Mouse (Mus musculus): ENCODE data around the gene Pmp22. TPM values are rescaled to one million over a fixed set of nuclear protein-coding genes. Genes with fewer than 3 reads are reported as not detected.

Pmp22 gene
- not detected in 2 replicates for total RNA-seq (2014; fragmentation: Nextera tagmentation)
- not detected in 2 replicates for total RNA-seq (2017)

DNA sequence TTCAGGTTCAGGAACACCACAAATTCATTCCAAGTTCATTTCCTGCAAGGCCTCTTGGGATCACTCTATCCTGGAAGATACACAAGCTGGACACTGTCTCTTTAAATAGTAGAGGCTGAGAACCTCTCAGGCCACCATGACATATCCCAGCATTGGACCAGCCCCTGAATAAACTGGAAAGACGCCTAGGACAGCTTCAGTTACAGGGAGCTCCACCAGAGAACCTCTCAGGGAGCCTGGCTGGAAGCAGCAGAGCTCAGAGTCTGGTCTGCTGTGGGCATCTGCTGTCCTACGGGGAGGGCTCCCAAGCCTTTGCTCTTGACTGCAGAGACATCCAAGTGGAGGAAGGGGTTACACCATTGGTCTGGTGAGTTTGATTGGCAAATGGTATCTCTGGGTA, at the start of gene Pmp22:
Pmp22 (plus strand) TSS at position 199 of the 400 bp plus-strand sequence.
- ATAC-seq (replicated peaks; ENCODE audit: low FRiP score, low TSS enrichment, poor library complexity, severe bottlenecking): no peak

DNA sequence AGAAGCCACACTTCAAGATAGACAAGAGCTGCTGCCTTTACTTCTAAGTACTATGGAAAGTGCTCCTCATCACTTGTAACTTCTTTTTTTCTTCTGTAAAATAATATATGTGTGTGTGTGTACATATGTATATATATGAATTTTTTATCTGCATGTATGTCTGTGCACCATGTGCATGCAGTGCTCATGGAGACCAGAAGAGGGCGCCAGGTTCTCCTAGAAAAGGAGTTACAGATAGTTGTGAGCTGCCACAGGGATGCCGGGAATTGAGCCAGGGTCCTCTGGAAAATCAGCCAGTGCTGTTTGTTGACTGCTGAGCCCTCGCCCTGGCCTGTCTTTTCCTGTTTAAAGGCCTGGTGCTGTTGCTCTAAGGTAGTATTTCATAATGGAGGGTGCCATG, 44.2 kb upstream of the Pmp22 start:
- no peak for ATAC-seq (replicated peaks; ENCODE audit: low FRiP score, low TSS enrichment, poor library complexity, severe bottlenecking)

DNA sequence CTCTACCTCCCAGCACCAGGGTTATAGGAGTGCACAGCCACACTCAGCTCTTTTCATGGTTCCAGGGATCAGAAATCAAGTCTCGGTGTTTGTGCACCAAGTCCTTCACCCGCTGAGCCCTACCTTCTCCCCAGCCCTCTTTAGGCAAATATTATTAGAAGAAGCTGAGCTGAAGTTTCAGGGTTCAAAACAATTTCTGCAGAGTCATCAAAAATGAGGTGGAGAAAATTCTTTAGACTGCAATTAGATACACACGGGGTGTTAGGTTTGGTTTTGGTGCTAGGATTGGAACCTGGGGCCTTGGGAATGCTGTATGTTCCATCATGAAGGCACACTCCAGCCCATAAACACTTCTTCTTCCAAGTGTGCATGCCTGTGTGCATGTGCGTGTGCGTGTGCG, 40.1 kb upstream of the Pmp22 start:
- no peak for ATAC-seq (replicated peaks; ENCODE audit: low FRiP score, low TSS enrichment, poor library complexity, severe bottlenecking)

DNA sequence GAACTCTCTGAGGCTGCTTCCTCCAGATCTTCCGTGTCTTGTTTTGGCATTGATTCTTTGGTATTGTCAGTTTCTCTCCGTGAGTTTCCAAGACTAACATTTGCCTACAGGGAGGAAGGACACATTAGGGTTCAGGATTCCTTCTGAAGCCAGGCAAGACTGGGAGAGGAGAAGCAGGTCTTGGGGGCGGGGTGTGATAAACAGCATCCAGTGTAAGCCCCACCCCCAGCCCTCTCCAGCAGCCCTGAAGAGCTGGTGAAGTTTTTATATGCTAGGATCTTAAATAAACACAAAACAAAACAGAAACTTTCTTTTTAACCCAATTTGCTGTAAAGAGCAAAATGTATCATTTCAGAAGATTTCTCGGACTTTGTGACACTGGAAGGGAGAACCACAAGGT, 38.6 kb upstream of the Pmp22 start:
- ATAC-seq (replicated peaks; ENCODE audit: low FRiP score, low TSS enrichment, poor library complexity, severe bottlenecking): no peak

DNA sequence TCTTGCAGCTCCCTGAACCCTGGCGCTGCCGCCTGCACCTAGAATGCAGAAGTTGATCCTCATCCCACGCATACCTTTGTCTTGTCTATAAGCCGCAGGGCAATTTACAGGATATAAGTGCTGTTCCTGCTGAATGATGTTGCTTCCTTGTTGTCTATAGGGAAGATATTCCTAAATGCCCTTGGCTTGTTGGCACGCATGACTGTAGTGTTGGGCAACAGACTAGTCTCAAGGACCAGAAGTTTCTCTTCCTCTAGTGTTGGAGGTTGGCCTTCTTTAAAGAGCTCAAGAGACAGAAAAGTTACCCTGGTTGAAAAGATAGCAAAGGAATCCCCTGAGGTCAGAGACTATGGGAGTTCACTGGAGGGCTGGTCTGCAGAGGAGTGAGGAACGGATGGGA, 37.8 kb upstream of the Pmp22 start:
- no peak for ATAC-seq (replicated peaks; ENCODE audit: low FRiP score, low TSS enrichment, poor library complexity, severe bottlenecking)

DNA sequence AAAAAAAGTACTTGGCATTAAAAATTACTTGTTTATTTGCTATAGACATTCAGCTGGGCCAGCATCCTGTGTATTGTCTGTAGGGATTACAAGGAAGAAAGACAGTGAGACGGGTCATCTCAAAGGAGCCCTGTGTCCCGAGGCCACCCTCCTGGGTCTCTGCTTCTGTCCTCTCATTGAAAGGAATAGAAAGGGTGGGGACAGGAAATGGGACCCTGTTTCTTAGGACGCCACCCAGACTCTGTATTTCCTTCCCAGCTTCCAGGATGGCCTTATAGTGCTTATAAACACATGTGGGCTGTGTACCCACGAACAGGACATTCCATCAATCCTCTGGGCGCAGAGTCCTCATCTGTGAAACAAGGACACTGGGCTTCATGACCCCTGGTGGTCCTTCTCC, 36.5 kb upstream of the Pmp22 start:
- no peak for ATAC-seq (replicated peaks; ENCODE audit: low FRiP score, low TSS enrichment, poor library complexity, severe bottlenecking)

DNA sequence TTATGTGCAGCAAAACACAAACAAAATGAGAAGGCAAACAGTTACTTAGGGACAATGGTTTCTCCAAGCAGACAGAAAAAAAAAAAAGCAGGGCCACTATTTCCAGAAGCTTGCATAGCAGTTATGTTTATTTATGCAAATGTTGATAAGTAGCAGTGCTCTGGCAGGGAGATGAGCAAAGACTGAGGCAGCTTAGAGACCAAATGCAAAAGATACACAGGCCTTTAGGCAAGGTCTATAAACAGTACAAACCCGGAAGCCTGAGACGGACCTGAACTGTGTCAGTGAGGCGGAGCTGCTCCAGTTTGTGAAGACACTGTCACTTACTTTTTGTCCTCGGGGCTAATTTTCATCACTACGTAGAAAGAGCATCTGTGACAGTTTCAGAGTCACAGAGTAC, 35.2 kb upstream of the Pmp22 start:
- no peak for ATAC-seq (replicated peaks; ENCODE audit: low FRiP score, low TSS enrichment, poor library complexity, severe bottlenecking)

DNA sequence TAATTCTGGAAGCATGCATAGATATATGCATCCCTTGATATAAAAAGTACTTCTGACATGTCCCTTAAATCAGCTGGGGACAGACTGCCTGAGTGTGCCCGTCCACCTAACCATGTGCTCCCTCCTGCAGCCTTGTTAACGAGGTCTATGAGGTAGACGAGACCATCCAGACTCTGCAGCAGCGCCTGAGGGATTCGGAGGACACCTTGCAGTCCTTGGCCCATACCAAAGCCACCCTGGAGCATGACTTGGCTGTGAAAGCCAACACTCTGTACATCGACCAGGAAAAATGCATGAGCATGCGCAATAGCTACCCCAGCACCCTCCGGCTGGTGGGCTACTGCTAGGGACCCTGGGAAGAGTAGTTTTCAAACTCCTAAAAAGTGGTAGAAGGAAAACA, 34.3 kb upstream of the Pmp22 start:
- ATAC-seq (replicated peaks; ENCODE audit: low FRiP score, low TSS enrichment, poor library complexity, severe bottlenecking): no peak

DNA sequence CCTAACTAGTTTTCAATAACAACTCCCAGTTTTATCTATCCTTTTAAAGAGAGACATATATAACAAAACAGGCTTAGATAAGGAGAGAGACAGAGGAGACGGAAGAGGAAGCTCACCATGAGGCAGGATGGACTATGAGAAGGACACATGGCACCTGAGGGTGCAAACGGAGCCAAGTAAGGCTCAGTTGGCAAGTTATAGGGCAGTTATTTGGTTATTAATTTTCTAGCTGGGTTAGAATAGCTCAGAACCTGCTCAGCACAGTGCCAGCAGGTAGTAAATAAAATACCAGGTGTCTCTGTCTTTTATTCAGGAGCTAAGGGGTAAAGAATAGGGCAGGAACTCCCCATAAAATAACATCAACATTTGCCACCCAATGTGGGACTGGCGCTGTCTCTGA, 30.8 kb upstream of the Pmp22 start:
- ATAC-seq (replicated peaks; ENCODE audit: low FRiP score, low TSS enrichment, poor library complexity, severe bottlenecking): no peak

DNA sequence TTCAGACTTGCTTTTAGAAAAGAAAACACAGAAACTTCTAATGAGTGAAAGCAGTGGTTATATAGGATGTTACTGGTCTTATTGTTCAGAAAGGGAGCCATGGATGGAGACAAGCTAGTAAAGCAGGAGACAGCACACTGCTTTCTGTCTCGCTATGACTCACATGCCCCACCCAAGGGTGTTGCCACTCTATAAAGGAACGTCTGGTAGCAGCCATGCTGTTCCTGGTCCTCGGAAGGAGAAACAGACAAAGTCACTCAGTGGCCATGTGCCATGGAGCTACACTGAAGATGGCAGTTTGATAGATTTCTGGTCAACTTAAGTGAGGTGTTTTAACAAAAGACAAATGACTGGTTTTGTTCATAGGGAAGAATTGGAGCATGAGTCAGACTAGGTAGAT, 29.4 kb upstream of the Pmp22 start:
- ATAC-seq (replicated peaks; ENCODE audit: low FRiP score, low TSS enrichment, poor library complexity, severe bottlenecking): no peak

DNA sequence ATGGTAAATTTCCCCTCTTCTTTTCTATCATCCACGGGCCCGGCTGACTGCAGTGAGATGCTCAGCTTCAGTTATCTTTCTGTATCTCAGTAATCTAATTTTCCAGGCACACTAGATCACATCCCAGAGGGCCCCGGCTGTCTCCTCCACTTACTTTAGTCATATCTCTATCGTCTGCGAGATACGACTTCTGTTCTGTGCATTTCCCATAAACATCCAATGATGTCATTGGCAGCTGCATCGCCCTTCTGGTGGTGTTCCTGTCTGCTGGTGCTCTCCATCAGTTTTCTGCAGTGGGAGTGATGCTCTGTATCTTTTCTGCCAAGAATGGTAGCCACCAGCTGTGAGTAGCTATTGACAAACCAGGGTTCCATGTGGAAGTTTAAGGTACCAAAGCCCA, 25.5 kb upstream of the Pmp22 start:
- no peak for ATAC-seq (replicated peaks; ENCODE audit: low FRiP score, low TSS enrichment, poor library complexity, severe bottlenecking)

DNA sequence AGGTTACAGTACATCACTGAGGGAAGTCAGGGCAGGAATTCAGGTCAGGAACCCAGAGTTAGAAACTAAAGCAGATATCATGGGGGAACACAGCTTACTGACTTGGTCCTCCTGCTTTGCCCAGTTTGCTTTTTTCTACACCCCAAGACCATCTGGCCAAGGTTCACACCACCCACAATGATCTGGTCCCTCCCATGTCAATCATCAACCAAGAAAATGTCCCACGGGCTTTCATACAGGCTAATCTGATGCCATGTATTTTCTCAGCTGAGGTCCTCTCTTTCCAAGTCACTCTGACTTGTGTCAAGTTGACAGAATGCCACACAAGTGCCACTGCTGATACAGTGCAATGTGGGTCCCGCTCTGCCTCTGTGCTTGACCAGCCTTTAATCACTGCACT, 24.8 kb upstream of the Pmp22 start:
- ATAC-seq (replicated peaks; ENCODE audit: low FRiP score, low TSS enrichment, poor library complexity, severe bottlenecking): no peak

DNA sequence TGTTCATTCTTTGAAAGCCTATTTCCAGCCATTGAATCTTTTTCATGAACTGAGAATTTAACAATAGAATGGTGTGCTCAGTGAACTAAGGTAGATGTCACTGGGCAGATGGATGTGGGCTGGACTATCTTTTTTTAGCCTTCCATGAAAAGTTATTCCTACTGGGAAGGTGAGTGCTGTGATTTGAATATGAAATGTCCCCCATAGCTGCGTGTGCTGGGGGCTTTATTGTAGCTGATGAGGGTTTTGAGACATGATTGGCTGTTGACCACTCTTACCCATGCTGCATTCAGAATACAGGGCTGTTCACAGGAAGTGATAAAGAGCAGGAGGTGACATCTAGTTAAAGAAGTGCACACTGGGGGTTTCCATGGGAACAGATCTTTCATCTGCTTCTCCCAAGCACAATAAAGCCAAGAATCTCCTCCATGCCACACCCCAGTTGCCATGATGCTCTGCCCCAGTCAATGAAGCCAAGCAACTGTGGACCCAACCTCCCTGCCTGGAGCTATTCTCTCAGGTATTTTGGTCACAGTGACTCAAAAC, 19.5 kb upstream of the Pmp22 start:
- no peak for ATAC-seq (replicated peaks; ENCODE audit: low FRiP score, low TSS enrichment, poor library complexity, severe bottlenecking)

DNA sequence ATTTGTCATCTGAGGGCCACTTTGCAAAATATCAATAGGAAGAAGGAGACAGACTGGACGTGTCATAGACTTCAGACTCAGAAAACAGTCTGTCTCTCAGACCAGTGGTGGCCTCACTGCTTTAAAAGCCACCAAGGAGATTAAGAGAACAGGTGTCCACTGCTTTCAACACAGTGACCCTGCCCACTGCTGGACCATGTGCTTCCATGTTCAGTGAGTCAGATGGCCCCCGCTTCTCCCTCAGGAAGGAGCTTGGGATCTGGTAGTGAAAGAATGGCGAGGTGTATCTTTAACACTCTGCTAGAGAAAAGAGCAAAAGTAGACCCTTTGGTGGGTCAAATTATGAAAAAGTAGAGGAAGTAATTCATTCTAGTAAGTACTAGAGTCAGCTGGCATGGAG, 18.5 kb upstream of the Pmp22 start:
- ATAC-seq (replicated peaks; ENCODE audit: low FRiP score, low TSS enrichment, poor library complexity, severe bottlenecking): no peak

DNA sequence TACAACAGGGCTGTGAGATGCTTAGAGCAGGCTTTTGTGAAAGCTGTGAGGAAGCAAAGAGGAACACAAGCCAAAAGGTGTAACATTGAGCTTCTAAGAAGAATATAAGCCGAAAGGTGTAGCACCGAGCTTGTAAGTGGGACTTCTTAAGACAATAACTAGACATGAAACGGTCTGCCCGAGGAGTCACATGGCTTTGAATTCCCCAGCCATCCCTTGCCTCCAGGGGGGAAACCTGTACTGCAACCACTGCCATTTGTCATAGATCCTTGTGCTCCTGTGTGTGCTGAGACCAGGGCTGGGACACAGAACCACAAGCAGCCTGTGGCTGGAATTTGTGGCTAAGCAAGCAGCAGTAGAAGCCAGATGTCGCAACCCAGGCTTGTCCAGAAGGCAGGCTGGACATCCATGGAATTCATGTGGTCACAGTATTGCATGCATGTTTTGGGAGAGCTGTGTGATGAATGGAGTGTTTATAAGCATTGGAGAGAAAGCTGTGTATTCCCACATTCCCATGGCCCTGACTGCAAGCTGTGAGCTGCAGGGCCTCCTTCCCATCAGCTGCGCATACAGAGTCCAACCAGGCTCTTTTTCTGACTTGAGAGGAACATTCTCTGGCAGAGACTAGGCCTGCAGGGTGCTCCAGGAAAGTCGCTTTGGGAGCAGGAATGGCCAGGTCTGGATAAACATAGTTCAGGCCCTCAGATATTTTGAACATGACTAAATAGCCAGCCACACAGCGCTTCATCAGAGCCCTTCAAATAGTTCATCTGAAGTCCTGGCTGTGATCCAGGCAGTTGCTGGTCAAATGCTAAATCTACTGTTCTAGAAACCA, 13.8 kb upstream of the Pmp22 start:
- no peak for ATAC-seq (replicated peaks; ENCODE audit: low FRiP score, low TSS enrichment, poor library complexity, severe bottlenecking)

DNA sequence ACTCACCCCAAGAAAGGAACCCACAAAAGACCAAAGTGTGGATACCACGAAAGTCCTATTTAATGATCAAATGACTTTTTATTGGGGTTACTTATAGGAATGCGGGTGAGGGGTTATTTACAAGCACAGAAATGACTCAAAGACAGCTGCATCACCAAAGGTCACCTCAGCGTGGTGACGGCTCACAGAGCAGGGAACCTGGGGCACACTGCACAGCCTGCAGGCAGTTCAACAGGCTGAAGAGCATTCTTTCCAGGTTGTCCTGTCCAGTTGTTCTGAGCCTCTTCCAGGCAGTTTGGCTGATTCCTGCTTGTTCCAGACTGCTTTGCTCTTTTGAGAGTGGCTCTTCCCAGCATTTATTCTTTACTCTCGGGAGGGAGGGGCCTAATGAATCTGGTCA, 12.1 kb upstream of the Pmp22 start:
- no peak for ATAC-seq (replicated peaks; ENCODE audit: low FRiP score, low TSS enrichment, poor library complexity, severe bottlenecking)

DNA sequence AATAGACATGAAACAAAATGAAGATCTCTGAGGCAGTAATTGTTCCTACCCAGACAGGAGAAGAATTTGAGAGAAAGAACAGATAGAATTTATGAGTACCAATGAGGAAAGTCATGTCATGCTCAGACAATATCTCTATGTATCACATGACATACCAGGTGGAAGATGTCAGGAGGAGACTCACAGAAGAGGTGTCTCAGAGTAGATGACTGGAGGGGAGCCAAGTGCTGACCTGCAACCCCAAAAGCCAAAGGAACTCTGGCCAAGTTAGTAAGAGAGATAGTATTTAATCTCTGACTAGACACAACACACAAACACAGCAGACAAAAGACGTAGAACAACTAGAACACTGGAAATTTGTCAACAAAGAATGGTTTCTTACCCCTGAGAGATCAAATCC, 11.5 kb upstream of the Pmp22 start:
- ATAC-seq (replicated peaks; ENCODE audit: low FRiP score, low TSS enrichment, poor library complexity, severe bottlenecking): no peak

DNA sequence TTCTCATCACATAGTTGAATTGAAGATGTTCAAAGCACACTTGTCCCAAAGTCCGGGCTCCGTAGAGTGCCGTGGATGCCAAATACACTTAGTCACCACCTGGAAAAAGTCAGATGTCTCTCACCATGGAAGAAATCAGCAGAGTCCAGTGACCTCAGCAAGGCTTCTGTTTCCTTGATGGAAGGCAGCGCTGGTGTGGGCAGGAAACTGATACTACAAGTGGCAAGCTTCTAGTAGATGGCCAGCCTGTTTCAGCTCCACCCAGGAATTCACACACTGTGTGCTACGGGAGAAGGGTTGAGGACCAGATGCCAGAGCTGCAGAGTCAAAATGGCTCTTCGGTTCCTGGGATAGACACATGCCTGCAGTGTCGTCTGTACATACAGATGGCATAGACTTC, 9.0 kb upstream of the Pmp22 start:
- ATAC-seq (replicated peaks; ENCODE audit: low FRiP score, low TSS enrichment, poor library complexity, severe bottlenecking): no peak

DNA sequence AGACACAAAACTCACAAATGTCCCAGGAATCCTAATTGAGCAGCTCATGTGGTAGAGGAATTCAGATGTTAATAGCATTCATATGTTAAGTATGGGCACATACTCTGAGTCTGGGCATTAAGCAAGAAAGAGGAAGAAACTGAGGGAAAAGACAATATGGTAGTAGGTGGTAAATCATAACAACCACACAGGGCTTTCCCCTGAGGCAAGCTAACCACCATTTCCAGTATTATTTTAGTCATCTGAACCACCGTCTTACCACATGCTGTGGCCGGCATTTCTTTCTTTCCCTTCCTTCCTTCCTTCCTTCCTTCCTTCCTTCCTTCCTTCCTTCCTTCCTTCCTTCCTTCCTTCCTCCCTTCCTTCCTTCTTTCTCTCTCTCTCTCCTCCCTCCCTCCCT, 6.5 kb upstream of the Pmp22 start:
- ATAC-seq (replicated peaks; ENCODE audit: low FRiP score, low TSS enrichment, poor library complexity, severe bottlenecking): no peak

DNA sequence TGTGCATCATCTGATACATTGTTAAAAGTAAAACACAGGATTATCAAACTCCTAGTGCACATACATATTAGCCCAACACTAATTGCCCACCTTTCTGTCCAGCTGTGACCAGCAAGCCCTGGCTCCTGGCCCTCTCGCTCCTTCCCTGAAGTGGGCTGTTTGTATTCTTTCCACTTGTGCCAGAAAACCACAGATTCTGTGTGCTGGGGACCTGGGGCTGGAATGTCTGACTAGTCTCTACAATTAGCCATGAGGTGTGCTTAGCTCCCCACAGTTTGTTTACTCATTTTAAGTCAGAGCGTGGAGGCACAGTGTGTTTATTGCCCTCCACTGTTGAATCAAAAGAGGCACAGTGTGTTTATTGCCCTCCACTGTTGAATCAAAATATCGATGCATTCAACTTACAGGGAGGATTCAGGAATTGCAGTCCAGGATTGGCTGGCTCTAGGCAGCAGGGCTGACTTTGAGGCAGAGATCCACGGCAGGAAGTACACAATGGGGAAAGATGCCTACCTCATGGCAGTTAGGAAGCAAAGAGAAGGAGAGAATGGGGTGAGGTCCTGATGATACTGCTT, 5.9 kb upstream of the Pmp22 start:
- no peak for ATAC-seq (replicated peaks; ENCODE audit: low FRiP score, low TSS enrichment, poor library complexity, severe bottlenecking)

DNA sequence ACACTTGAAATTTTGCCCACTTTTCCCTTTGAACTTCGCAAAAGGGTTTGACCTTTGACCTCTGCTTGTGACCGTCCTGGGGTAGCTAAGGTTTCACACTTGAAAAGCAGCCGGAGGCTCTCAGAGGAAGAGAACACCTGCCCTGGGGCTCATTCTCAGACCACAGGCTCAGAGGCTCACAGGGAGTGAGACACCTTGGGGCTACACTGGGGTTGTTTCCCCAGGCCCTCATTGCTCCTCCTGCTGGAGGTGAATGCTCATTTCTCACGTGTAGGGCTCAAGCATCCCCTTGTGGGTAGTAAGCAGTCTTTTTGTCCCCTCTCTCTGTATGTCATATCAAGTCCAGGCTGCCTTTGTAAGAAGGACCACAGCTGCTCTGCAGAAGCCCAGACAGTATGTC, 4.5 kb upstream of the Pmp22 start:
- no peak for ATAC-seq (replicated peaks; ENCODE audit: low FRiP score, low TSS enrichment, poor library complexity, severe bottlenecking)

All from megakaryocyte-erythroid progenitor cell, adult 5-6 weeks (primary cell).